Mouse (Mus musculus): Measurements from ENCODE around the gene Blnk.

DNA sequence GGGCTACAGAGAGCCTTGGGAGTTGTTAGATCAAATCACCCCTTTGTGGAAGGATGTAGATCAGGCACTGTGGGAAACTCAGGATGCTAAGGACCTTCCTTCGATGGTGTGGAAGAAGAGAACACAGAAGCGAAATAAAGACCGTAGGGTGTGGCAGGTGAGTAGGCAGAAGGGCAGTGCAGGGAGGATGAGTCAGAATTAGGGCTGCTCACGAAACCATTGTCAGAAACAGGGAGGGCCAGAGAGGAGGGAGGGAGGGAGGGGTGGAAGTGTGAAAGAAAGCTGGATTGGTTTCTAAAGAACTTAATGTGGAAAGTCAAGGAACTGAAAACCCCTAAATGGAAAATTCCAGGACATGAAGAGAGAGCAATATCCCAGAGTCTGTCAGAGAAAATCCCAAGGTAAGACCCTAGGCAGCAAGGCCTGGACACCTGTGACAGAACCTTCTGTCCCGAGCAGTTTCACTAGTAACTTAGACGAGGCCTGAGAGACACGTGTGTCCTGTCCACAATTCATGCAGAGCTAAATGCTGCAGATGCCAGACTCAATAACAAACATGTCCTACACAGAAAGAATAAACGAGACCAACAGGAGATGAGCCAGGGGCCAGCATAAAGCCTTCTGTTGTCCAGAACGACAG lies 4.3 kb downstream of the Blnk start:
- TF ChIP-seq CTCF (IDR thresholded peaks at IDR 0.05; ENCODE audit: low read depth) (no peak), EP300 (IDR thresholded peaks at IDR 0.05; ENCODE audit: low read depth) (no peak)
